Mouse (Mus musculus): ENCODE measurements at regions not wholly inside any gene's neighbourhood (a gene's known extent, or its start where the extent isn't known, plus 50 kb on each side); places are given as distances from the start of the nearest gene placed in this dataset.
"Not testable (repeated sequence)": the region's sequence is repeated elsewhere in the genome, so short reads cannot be mapped to it uniquely, and the experiment has no call there.

DNA sequence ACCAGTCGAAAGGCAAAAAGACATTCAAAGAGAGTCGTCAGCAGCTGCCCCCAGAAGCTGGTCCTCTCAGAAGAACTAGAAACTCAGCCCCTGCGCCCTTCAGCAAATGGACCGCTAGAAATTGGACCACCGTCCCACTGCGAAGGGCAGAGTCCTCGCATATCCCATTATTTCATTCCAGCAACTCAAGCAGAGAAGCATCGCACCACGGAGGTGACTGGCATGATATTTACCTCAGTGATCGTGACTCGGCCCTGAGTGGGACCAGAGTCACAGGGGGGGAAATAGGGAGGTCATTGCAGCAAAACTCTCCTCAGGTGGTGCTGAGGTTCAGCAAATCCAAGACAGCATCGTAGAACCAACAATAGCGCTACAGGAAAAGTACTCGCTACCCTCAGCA lies 105.7 kb upstream of the Nt5e start:
- no peak for DNase-seq (ENCODE audit: low spot score)

DNA sequence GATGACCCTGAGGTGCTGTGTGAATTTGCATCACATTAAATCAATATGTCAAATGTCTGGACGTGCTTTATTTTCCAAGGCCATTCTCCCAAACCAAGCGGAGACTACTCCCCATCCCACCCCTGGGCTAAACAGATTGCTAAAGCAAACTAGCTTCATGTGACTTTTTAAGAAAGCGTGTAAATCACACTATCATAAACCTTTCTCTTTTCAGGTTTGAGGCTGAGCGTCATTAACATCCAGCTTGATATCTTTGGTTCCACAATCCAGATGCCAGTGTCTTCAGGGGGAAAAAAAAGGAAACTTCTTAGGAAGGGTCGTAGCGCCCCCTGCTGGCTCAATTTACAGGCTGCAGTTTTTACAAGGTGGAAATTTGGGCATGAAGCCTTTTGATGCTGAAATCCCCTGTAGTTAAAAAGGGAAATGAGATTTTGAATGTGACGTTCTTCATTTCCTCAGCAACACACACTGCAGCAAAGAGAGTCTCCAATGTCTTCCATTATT lies 105.1 kb upstream of the Nt5e start:
- DNase-seq (ENCODE audit: low spot score), result peak; percentile 61

DNA sequence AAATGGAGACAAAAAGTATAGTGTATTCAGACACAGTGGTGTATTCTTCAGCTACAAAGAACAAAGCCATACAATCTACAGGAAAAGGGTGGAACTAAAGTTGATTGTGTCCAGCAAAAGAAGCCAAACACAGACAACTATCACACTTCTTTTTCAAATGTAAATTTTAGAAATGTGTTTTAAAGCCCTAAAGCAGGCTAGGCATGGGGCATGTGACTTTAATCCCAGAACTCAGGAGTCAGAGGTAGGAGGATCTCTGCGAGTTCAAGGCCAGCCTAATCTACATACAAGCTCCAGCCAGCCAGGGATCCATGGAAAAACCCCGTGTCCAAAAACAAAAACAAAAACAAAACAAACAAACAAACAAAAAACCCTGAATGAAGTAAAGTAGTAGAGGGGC lies 89.9 kb upstream of the Nt5e start:
- no peak for DNase-seq (ENCODE audit: low spot score)

DNA sequence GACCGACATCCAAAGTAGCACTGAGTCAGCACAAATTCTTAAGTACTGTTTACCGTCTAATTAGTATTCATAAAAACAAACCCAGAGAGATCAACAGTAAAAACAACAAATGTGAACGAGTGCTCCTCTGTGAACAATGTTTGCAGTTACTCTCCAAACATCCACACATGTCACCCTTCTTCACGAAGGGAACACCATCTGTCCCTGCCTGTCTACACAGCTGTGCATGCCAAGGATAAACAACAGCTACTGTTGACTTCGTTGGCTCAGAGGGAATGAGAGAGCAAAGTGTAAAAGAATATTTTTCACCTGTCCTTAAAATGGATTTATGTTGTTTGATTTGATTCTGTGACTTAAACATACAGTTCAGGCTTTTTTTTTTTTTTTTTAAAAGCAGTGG lies 88.7 kb upstream of the Nt5e start:
- no peak for DNase-seq (ENCODE audit: low spot score)

DNA sequence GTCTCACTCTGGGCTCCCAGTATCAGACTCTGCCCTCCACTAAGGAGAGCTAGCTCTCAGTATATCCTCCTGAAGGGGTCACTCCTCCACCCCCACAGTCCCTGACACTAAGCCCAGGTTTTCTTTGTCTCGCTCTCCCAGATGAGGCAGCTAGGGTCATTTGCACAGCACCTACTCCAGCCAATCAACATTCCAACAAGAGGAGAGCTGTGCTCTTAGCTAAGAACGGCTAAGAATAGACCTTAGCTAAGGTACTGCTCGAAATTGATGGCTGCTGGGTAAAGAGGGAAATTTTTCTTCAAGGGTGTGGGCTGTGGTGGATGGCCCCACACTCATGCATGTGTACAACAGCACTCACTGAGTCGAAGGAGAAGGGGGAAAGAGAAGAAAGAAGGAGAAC lies 86.3 kb upstream of the Nt5e start:
- DNase-seq (ENCODE audit: low spot score), result peak; percentile 15

DNA sequence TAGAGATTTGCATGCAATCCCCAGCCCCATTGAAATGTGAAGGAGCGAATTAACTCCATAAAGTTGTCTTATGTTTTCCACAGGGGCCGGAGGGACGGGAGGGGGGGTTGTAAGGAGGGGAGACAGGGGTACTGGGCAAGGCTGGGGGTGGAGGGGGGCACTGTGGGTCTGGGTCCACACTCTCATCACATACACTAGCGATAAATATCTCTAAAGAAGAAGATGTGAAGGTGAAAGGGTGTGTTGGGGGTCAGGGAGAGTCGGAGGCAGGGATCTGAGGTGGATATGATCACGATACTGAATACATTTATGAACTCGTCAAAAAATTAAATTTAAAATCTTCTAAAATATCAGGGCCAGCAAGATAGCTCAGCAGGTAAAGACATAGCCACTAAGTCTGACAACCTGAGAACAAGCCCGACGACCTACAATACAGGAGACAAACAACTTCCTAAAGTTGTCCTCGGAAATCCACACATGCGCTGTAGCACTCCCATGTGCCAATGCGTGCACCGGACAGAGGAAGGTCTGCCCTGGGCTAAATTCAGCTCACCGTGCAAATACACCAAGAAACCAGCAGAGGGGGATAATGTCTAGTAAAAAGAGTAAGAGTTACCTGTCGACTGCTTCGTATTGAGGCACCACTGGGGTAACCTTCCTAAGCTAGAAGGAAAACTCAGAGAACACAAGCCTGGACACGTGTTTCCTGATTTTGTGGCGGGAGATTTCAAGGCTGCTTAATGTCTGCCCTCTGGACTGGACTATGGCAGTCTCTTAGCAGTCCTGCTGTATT lies 85.6 kb upstream of the Nt5e start:
- DNase-seq (ENCODE audit: low spot score), result peak; percentile 88

DNA sequence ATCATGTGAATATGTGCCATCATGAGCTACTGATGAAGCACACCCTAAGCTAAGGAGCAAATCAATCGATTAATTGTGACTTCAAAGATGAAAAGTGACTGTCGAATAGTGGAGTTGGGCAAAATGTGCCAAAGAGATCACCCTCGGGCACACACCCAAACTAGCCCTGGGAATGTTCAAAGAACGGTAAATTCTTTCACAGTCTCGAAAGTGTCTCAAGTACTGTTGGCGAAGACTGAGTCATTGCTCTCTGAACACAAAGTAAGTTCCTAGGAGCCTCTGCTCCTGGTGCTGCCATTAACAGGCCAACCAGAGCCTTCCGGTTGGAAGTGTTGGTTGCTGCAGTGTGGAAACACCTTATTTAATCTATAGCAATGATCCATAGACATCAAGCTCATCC lies 84.5 kb upstream of the Nt5e start:
- DNase-seq (ENCODE audit: low spot score), result no peak

DNA sequence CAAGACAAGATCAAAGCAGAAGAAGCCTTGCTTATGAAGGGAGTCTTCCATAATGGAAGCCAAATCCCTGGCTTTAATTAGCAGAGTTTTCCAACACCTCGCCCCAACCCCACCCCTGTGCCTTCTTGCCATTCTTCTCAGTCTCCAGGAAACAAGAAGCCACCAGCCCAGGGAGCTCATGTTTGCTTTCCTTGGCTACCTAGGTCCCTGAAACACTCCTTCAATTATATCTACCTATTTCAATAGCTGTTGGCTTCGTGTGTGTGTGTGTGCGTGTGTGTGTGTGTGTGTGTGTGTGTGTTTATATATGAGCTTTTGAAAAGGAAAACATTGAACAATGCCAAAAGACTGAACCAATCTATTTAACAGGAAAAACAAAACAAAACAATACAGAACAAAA lies 82.5 kb upstream of the Nt5e start:
- DNase-seq (ENCODE audit: low spot score), result no peak

DNA sequence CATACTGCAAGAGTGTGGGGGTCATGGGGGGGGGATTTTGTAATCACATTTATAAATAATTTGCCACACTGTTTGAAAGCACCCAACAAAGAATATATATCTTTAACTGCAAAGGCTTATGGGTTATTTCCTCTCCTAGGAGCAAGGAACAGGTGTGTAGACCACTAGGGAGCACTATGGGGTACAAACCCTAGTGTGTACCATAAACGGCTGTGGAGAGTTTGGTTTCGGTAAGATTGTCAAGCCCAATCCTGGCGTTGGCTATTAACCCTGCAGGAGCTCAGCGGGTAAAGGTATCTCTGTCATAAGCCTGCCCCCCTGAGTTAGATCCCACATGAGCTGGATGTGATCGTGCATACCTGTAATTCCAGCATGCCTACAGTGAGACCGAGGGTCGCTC lies 71.0 kb upstream of the Nt5e start:
- no peak for DNase-seq (ENCODE audit: low spot score)

DNA sequence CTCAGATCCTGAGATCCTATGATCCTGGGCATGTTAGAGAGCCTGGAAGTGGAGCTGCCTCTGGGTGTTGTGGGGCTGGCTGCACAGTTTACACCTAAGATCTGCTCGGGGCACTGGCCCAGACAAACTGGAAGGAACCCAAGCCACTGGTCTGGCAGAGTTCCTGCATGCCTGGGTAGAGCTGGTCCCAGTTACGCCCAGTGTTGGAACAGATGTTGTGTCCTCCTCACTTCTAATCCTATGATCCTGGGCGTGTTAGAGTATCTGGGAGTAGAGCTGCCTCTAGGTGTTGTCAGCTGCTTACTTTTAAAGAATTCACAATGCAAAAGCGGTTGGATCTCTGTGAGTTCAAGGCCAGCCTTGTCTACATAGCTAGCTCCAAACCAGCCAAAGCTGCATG lies 67.4 kb upstream of the Nt5e start:
- DNase-seq (ENCODE audit: low spot score), result peak; percentile 59

DNA sequence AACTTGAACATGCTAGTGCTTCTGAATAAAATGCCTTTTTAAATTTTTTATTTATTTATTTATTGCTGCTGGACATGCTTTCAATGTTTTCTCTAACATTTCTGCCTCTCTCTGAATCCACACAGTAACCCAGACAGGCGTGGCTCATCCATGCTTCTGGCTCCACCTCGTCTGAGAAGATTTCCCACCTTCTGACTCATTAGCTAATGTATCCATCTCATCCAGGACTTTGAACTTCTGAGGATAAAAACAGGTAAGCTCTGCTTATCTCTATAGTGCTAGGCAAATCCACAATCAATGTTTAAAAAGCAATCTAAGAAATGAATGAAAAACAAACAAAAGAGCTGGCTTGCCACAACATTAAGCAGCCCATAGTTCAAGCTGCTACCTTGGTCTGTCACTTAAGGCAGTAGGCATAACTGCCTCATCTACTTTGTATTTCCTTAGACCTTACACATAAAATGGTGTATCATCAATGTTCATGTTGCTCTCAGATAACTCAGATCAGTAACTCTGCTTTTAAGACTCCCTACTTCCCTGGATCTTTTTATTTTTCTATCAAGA lies 66.8 kb upstream of the Nt5e start:
- DNase-seq (ENCODE audit: low spot score), result no peak

DNA sequence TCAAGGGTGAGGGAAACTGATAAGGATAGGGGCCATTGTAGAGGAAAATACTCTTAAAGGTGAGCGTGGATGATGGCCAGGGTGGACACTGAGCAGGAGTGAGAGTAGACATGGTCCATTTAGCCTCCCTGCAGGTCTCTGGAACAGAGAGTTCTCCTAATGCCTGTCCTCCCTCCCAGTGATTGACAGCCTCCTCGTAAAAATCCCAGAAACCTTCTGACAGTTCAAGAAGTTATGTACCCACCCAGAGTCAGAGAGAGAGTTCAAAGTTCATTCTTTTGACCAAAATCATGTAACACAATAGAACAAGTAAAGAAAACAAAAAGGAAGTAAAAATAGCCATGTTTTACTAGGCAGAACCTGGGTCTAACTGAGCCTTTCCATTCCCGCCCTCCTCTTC lies 64.5 kb upstream of the Nt5e start:
- DNase-seq (ENCODE audit: low spot score), result no peak

DNA sequence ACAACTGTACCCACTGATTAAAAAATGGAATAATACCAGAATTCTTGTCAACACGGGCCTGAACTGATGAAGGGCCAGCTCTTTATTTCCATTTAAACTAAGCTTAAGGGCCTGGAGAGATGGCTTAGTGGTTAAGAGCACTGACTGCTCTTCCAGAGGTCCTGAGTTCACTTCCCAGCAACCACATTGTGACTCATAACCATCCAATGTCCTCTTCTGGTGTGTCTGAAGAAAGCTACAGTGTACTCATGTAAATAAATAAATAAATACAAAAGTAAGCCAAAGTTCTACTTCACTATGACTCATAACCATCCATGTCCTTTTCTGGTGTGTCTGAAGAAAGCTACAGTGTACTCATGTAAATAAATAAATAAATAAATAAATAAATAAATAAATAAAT lies 60.7 kb upstream of the Nt5e start:
- not testable (repeated sequence) for DNase-seq (ENCODE audit: low spot score)

DNA sequence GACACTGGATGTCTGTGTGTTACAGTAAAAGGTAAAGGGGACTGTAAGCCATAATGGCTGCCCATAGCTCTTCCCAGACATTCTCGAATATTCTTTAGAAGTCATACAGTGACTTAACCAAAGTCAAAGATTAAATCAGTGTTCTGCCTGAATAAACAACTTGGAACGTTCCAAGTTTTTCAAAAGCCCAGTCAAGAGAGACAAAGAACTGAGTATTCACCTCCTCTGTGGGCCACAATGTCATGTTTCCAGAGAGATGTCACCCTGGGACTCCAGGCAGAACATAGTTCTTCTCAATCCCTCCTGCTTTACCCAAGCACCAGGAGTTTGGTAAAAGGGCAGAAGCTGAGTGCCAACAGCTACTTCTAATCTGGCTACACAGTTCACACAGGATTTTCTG lies 58.2 kb upstream of the Nt5e start:
- DNase-seq (ENCODE audit: low spot score), result no peak

DNA sequence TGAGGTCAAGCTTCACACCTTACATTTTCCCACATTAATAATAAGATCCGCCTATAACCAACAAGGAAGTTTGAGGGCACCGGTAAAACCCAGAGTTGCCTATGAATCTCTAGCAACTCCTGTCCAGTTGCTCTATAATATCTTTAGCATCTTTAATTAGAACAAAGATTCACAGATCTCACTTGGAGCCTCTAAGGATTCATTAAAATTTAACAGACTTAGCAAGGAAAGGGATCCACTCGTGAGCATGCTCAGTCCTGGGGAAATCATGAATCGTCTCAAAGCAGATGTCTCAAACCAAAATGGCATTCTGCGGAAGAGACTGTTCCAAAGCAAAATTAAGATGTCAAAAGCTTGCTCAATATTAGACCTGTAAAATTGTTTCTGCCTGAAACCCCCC lies 57.8 kb upstream of the Nt5e start:
- DNase-seq (ENCODE audit: low spot score), result no peak

DNA sequence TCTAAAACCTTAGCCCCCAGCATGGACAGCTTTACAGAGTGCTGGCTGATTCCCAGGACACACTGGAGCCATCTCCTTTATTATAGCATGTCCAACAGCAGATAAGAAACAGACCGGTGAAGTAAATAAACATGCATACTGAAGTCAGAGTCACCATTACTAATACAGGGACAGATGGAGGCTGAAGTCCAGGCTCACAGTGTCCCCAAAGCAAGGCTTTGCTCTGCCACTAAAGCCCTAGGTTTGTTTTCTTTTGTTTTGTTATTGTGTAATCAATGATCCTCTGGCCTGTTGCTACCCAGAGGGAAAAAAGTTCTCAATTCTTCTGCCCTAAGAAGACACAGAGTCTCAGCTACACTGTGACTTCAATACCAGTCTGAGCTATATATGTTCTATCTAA lies 56.2 kb upstream of the Nt5e start:
- DNase-seq (ENCODE audit: low spot score), result no peak

DNA sequence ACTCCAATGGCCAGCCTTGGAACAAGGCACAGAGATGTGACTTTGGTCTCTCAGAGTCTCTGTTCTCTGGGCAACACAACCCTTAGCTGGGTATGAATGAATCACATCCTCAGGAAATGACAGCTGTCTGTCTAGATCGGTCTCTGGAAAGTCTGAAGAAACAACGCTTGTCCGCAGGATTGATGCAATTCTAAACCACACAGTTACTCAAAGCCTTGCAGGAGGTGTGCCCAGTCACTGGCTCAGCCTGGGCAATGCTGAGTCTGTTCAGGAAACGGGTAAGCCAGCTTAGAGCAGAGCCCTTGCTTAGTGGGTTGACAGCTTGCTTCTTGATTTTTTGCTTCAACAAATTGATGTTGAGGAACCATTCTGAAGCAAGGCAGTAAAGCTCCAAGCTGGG lies 53.7 kb upstream of the Nt5e start:
- no peak for DNase-seq (ENCODE audit: low spot score)

DNA sequence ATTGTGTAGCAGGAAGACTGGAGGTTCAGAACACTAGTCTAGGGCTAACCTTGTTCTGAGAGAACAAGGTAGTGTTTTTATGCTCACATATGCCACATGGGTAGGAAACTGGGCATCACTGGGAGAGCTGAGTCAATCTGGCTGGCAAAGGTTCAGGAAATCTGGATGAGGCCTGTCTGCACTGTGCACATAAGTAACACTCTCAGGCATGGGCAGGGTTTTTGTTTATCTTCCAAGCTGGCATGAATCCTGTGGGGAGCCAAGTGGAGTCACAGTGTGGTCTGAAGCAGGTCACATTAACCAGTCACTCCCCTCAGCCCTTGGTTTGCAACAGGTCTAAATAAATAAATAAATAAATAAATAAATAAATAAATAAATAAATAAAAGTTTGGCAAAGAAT lies 53.0 kb upstream of the Nt5e start:
- DNase-seq (ENCODE audit: low spot score), result peak; percentile 70

DNA sequence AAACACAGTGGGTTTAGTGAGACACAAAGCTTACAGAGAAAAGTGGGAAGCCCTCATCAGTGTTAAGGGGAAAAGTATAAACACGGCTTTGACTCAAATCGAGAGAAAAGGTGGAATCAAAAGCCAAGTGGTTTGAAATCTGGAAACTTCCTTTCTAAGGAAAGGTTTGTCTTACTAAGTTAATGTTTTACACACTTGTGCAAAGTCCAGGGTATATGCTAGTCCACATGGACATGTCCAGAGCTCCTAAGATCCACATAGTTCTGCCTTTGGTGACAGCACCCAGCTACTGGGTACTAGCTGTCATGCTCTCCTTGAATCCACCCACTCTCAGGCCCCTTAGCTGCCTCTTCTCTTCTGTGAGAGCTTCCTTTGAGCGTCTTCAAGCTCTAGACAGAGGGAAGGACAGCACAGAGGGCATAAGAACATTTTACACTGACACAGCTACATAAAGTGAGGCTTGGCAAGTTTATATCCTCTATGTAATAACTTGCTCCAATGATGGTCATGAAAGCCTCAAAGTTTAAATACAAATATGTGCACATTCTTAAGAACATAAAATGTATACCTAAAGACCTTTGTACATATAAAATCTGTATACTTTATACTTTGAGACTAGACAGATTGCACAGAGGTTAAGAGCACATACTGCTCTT lies 52.2 kb upstream of the Nt5e start:
- no peak for DNase-seq (ENCODE audit: low spot score)

DNA sequence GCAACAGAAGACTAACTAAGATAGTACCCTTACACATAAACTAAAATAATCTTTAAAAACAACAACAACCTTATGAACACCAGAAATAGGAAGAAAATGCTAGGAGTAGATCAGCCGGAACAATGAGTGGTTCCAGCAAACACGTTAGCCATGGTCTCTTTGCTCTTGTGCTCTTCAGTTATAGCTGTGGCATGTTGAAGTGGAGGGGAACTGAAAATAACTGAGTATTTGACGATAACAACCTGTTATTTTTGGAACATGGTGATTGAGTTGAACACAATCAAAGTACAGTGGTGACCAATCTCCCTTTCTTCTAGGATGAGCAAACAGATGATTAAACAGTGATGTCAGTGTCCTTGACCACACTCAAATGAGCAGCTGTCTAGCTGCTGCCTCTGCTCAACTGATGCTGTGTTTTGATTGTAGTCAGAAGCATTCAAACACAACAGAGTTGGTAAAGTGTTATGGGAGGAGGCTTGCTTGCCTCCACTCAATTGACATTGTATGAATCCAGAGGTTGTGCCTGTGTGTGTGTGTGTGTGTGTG lies 50.9 kb upstream of the Nt5e start:
- peak; percentile 31 for DNase-seq (ENCODE audit: low spot score)

DNA sequence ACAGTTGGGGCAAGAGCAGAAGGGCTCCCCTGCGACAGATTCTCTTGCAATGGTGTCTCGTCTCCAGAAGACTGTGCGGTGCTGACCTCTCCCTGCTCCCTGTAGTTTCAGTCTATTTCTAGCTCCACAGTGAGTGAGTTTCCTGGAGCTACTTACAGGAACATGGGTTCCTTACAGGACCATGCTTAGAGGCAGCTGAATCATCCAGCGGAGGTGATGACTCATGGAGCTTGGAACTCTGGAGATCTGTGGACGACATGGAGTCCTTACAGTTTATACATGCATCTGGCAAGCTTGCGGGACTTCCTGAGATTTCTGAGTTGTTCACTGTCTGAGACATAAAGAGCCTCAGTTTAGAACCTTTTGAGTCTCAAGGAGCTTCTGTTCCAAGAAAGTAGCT lies 50.0 kb upstream of the Nt5e start:
- DNase-seq (ENCODE audit: low spot score), result peak; percentile 16
